Mouse (Mus musculus) liver, embryonic 12.5 days (tissue): ENCODE results near the gene Car10. TPM values are rescaled to one million over a fixed set of nuclear protein-coding genes. Genes with fewer than 3 reads are reported as not detected.

Experiments
- ATAC-seq: fragments of 200-750 bp; cut with Nextera tagmentation; 2 replicates; pipeline ENCODE4 v1.8.0; 2017; ENCODE audit warnings: moderate number of reproducible peaks, mild to moderate bottlenecking, moderate library complexity
- H3K27ac ChIP-seq: fragments of 300-500 bp; sonication (generic); 2 replicates; pipeline ENCODE4 v1.5.1; 2016; ENCODE audit warnings: mild to moderate bottlenecking
- H3K27me3 ChIP-seq: fragments of 300-500 bp; sonication (generic); replicated peaks from 2 replicates; pipeline ENCODE4 v1.6.1; 2016; ENCODE audit warnings: mild to moderate bottlenecking, moderate library complexity
- H3K36me3 ChIP-seq: fragments of 300-500 bp; sonication (generic); 2 replicates; pipeline ENCODE4 v1.6.1; 2016; ENCODE audit warnings: mild to moderate bottlenecking, moderate library complexity
- H3K4me1 ChIP-seq: fragments of 300-500 bp; sonication (generic); 2 replicates; pipeline ENCODE4 v1.6.1; 2016
- H3K4me2 ChIP-seq: fragments of 300-500 bp; sonication (generic); 2 replicates; pipeline ENCODE4 v1.6.1; 2016; ENCODE audit warnings: mild to moderate bottlenecking, moderate library complexity
- H3K4me3 ChIP-seq: fragments of 300-500 bp; sonication (generic); 2 replicates; pipeline ENCODE4 v1.5.1; 2016; ENCODE audit warnings: mild to moderate bottlenecking, moderate library complexity
- H3K9ac ChIP-seq: fragments of 300-500 bp; sonication (generic); 2 replicates; pipeline ENCODE4 v1.6.1; 2016; ENCODE audit warnings: mild to moderate bottlenecking, moderate library complexity
- H3K9me3 ChIP-seq: fragments of 300-500 bp; sonication (generic); replicated peaks from 2 replicates; pipeline ENCODE4 v1.6.1; 2016; ENCODE audit warnings: mild to moderate bottlenecking, moderate library complexity
- WGBS: fragments of 180-500 bp; shearing (Covaris S2); methylation state at CpG from one replicate; pipeline ENCODE4 v1.1.7; 2016; ENCODE audit not compliant: insufficient replicate concordance; 5-methylcytosine and 5-hydroxymethylcytosine counted together
- polyA plus RNA-seq: library from polyadenylated mRNA; unstranded; fragments of >200 nt; fragmentation: Nextera tagmentation; extraction: Ambion mirVana; gene quantifications from 2 replicates; pipeline ENCODE4 v1.2.1, GENCODE M21; 2016

The Car10 gene
- polyA plus RNA-seq, 1 experiment from 2014 or later = 0.05 TPM

- Histone ChIP-seq H3K4me2 (no peak overlapping the region), H3K36me3 (no peaks in the 10 kb centered on the region), H3K27me3 (no peaks in the 10 kb centered on the region), H3K4me3 (no peak overlapping the region), H3K9ac (no peak overlapping the region), H3K9me3 (no peaks in the 10 kb centered on the region), H3K4me1 (no peaks in the 10 kb centered on the region), H3K27ac (no peak overlapping the region)
- no peak for ATAC-seq
- 50% methylated on average over 3 of the region's 3 CpGs for WGBS
Measured at GRCm38 (mm10) chr11:93565756-93566155, 467.9 kb downstream of the Car10 start.

- H3K4me3 ChIP-seq = no peak overlapping the region
- WGBS = 64% methylated on average over 11 of the region's 11 CpGs
- H3K9me3 ChIP-seq = no peaks in the 10 kb centered on the region
- H3K36me3 ChIP-seq = no peaks in the 10 kb centered on the region
- no peak overlapping the region for H3K27ac ChIP-seq
- no peak overlapping the region for H3K9ac ChIP-seq
- H3K4me1 ChIP-seq = no peaks in the 10 kb centered on the region
- no peak overlapping the region for H3K4me2 ChIP-seq
- no peaks in the 10 kb centered on the region for H3K27me3 ChIP-seq
- no peak for ATAC-seq
Measured at GRCm38 (mm10) chr11:93571917-93572641, 474.3 kb downstream of the Car10 start.

DNA sequence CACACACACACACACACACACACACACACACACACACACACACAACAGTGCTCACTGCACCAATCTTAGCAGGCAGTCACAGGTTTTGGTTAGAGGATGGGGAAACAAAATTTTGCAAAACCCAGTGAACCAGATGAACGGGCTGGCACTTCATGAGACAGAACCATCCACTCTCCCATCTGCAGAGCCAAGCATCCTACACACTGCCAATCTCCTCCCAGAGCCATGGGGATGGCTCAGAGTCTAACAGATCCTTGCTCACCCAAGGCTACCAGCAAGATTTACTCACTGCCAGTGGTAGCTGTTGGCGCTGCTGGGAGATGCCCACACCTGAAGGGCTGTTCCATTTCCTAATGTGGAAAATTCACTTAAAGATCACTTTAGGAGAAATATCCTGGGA lies 479.6 kb downstream of the Car10 start:
- Histone ChIP-seq H3K9me3 (no peaks in the 10 kb centered on the region), H3K4me2 (no peak overlapping the region), H3K36me3 (no peaks in the 10 kb centered on the region), H3K27ac (no peak overlapping the region), H3K27me3 (no peaks in the 10 kb centered on the region), H3K4me3 (no peak overlapping the region), H3K9ac (no peak overlapping the region), H3K4me1 (no peaks in the 10 kb centered on the region)
- 64% methylated on average over 2 of the region's 2 CpGs for WGBS
- ATAC-seq = no peak

- Histone ChIP-seq H3K9me3 (no peaks in the 10 kb centered on the region), H3K4me1 (no peaks in the 10 kb centered on the region), H3K36me3 (no peaks in the 10 kb centered on the region), H3K27ac (no peak overlapping the region), H3K9ac (no peak overlapping the region), H3K4me2 (no peak overlapping the region), H3K27me3 (no peaks in the 10 kb centered on the region), H3K4me3 (no peak overlapping the region)
- ATAC-seq = no peak
- 86% methylated on average over 1 of the region's 1 CpGs for WGBS
Measured at GRCm38 (mm10) chr11:93579626-93580025, 481.8 kb downstream of the Car10 start.

GRCm38 (mm10) chr11:93581326-93581725 lies 483.5 kb downstream of the Car10 start:
- WGBS = 56% methylated on average over 4 of the region's 4 CpGs
- Histone ChIP-seq H3K27ac (no peak overlapping the region), H3K4me3 (no peak overlapping the region), H3K9me3 (no peaks in the 10 kb centered on the region), H3K27me3 (no peaks in the 10 kb centered on the region), H3K4me2 (no peak overlapping the region), H3K36me3 (no peaks in the 10 kb centered on the region), H3K4me1 (no peaks in the 10 kb centered on the region), H3K9ac (no peak overlapping the region)
- no peak for ATAC-seq

DNA sequence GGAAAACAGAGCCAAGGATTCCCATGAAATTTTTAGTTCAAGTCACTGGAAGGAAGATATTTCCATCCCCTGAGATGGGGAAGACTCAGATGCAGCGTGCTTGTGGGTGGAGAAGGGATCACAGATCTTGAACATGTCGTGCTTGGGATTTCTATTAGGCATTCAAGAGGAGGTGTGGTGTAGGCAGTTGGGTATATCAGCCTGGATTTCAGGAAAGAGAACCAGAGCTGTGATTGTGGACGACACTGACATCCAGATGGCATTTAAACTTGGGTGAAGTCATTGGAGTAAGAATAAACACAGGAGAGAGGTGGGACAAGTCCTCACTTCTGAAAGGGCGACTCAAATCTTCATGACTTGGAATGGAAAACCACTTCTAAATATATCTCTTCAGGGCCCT lies 490.0 kb downstream of the Car10 start:
- no peaks in the 10 kb centered on the region for H3K4me1 ChIP-seq
- WGBS = 51% methylated on average over 4 of the region's 4 CpGs
- H3K4me2 ChIP-seq = no peak overlapping the region
- no peak for ATAC-seq
- no peak overlapping the region for H3K9ac ChIP-seq
- H3K9me3 ChIP-seq = no peaks in the 10 kb centered on the region; the same call in 1 of the 2 replicates
- H3K36me3 ChIP-seq = no peaks in the 10 kb centered on the region
- no peak overlapping the region for H3K27ac ChIP-seq
- H3K4me3 ChIP-seq = no peak overlapping the region
- H3K27me3 ChIP-seq = no peaks in the 10 kb centered on the region

DNA sequence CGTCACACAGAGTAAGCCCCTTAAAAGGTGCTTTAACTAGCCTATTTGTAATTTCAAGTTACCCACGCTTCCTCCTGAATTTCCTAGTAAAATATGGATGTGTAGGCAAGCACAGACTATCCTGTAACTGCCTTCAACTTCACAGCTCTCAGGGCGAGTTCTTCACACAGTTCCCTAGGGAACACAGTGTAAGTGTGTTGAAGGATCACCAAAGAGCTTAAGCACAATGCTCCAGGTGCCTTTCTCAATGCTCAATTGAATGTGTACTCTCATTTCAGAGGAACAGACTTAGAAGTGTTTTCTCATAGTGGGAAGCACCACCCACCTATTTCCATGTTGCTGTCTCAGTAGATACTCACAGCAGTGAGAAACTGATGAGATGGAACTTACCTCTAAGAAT lies 492.8 kb downstream of the Car10 start:
- H3K36me3 ChIP-seq = no peaks in the 10 kb centered on the region
- H3K4me1 ChIP-seq = no peaks in the 10 kb centered on the region
- no peak overlapping the region for H3K4me2 ChIP-seq
- no peak overlapping the region for H3K9ac ChIP-seq
- H3K27ac ChIP-seq = no peak overlapping the region
- no peak for ATAC-seq
- no peaks in the 10 kb centered on the region for H3K27me3 ChIP-seq
- H3K4me3 ChIP-seq = no peak overlapping the region
- WGBS = 52% methylated on average over 3 of the region's 3 CpGs
- no peaks in the 10 kb centered on the region; the same call in 1 of the 2 replicates for H3K9me3 ChIP-seq

- H3K4me1 ChIP-seq = no peaks in the 10 kb centered on the region
- ATAC-seq = no peak
Measured at GRCm38 (mm10) chr11:93594033-93594432, 496.2 kb downstream of the Car10 start.

GRCm38 (mm10) chr11:93598175-93598574 lies 500.3 kb downstream of the Car10 start:
- H3K4me1 ChIP-seq = no peaks in the 10 kb centered on the region
- H3K36me3 ChIP-seq = no peaks in the 10 kb centered on the region
- H3K4me2 ChIP-seq = no peak overlapping the region
- H3K9me3 ChIP-seq = no peaks in the 10 kb centered on the region
- H3K9ac ChIP-seq = no peak overlapping the region
- H3K27me3 ChIP-seq = no peaks in the 10 kb centered on the region
- H3K27ac ChIP-seq = no peak overlapping the region
- H3K4me3 ChIP-seq = no peak overlapping the region
- ATAC-seq = no peak
- WGBS = 51% methylated on average over 4 of the region's 4 CpGs

More at GRCm38 (mm10) chr11:93594033-93594432, 496.2 kb downstream of the Car10 start:
- no peak overlapping the region for H3K4me3 ChIP-seq
- no peak overlapping the region for H3K9ac ChIP-seq
- H3K36me3 ChIP-seq = no peaks in the 10 kb centered on the region
- H3K27ac ChIP-seq = no peak overlapping the region
- no peak overlapping the region for H3K4me2 ChIP-seq
- H3K27me3 ChIP-seq = no peaks in the 10 kb centered on the region
- H3K9me3 ChIP-seq = no peaks in the 10 kb centered on the region; the same call in 1 of the 2 replicates
- WGBS = 6% methylated on average over 2 of the region's 2 CpGs

DNA sequence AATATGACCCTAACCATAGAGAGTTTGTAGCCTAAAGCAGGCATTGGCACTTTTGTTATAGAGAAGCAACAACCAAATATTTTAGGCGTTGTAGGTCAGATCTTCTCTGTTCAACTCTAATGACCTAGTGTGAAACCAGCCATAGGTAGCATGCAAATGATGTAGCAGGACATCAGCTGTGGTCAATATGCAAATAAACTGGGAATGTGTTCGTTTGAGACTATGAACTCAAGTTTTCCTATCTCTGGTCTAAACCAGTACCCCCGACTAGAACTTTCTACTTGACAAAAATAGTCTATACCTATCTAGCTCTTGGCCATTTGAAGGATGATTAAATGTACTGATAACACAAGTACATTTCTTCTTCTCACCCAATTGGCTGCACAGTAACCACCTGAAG lies 501.9 kb downstream of the Car10 start:
- Histone ChIP-seq H3K9me3 (no peaks in the 10 kb centered on the region), H3K27me3 (no peaks in the 10 kb centered on the region), H3K4me1 (no peaks in the 10 kb centered on the region), H3K36me3 (no peaks in the 10 kb centered on the region), H3K9ac (no peak overlapping the region), H3K27ac (no peak overlapping the region), H3K4me3 (no peak overlapping the region), H3K4me2 (no peak overlapping the region)
- ATAC-seq = no peak
- 64% methylated on average over 3 of the region's 3 CpGs for WGBS

GRCm38 (mm10) chr11:93603575-93603974 lies 505.7 kb downstream of the Car10 start:
- Histone ChIP-seq H3K27me3 (no peaks in the 10 kb centered on the region), H3K36me3 (no peaks in the 10 kb centered on the region), H3K4me1 (no peaks in the 10 kb centered on the region), H3K27ac (no peak overlapping the region), H3K9me3 (no peaks in the 10 kb centered on the region), H3K4me3 (no peak overlapping the region), H3K9ac (no peak overlapping the region), H3K4me2 (no peak overlapping the region)
- ATAC-seq = no peak
- WGBS = 68% methylated on average over 1 of the region's 1 CpGs

GRCm38 (mm10) chr11:93607111-93607510 lies 509.3 kb downstream of the Car10 start:
- Histone ChIP-seq H3K27ac (no peak overlapping the region), H3K4me3 (no peak overlapping the region), H3K9ac (no peak overlapping the region), H3K27me3 (no peaks in the 10 kb centered on the region), H3K4me2 (no peak overlapping the region), H3K9me3 (no peaks in the 10 kb centered on the region), H3K4me1 (no peaks in the 10 kb centered on the region), H3K36me3 (no peaks in the 10 kb centered on the region)
- no peak for ATAC-seq
- WGBS = 74% methylated on average over 1 of the region's 1 CpGs

GRCm38 (mm10) chr11:93608716-93609115 lies 510.9 kb downstream of the Car10 start:
- H3K4me2 ChIP-seq = no peak overlapping the region

More at GRCm38 (mm10) chr11:93608716-93609115, 510.9 kb downstream of the Car10 start:
- Histone ChIP-seq H3K9ac (no peak overlapping the region), H3K27ac (no peak overlapping the region), H3K9me3 (no peaks in the 10 kb centered on the region), H3K4me1 (no peaks in the 10 kb centered on the region), H3K4me3 (no peak overlapping the region), H3K27me3 (no peaks in the 10 kb centered on the region), H3K36me3 (no peaks in the 10 kb centered on the region)
- no peak for ATAC-seq
- 56% methylated on average over 7 of the region's 7 CpGs for WGBS
